Mouse (Mus musculus) left cerebral cortex, postnatal 25 days (tissue): ENCODE measurements at regions not wholly inside any gene's neighbourhood (a gene's known extent, or its start where the extent isn't known, plus 50 kb on each side); places are given as distances from the start of the nearest gene placed in this dataset.

Experiments
- DNase-seq, 2 experiments: peaks; one replicate each; pipeline ENCODE4 v3.0.0; 2022; ENCODE audit warnings: low spot score in 2 of 2, mixed read lengths in 1 of 2
- intact Hi-C: fragments of 180-260 bp; cut with DNase I; formaldehyde crosslinking; loops from one replicate; pipeline ENCODE4 v1.15.1; 2025

GRCm38 (mm10) chr8:77842392-77843139 is 118.3 kb upstream of the Ednra start:
- intact Hi-C loops = no loop called here
- no peak for DNase-seq

- DNase-seq = no peak
- intact Hi-C loops = no loop called here
These were observed 119.0 kb upstream of the Ednra start for GRCm38 (mm10) chr8:77843229-77843628.

GRCm38 (mm10) chr8:77850523-77850922 is 126.3 kb upstream of the Ednra start:
- no peak for DNase-seq
- intact Hi-C loops = no loop called here

- DNase-seq = no peak
- intact Hi-C loops = no loop called here
These were observed 146.0 kb upstream of the Ednra start for GRCm38 (mm10) chr8:77870264-77870663.

- no peak for DNase-seq
- intact Hi-C loops = no loop called here
These were observed 148.5 kb upstream of the Ednra start for GRCm38 (mm10) chr8:77872771-77873170.

- intact Hi-C loops = no loop called here
These were observed 195.5 kb upstream of the Ednra start for GRCm38 (mm10) chr8:77919776-77920175.

GRCm38 (mm10) chr8:77921868-77922267 is 197.6 kb upstream of the Ednra start:
- DNase-seq = no peak
- intact Hi-C loops = no loop called here

More at GRCm38 (mm10) chr8:77919776-77920175, 195.5 kb upstream of the Ednra start:
- DNase-seq = no peak

- DNase-seq = no peak
- intact Hi-C loops = no loop called here
These were observed 223.4 kb upstream of the Ednra start for GRCm38 (mm10) chr8:77947702-77948101.

GRCm38 (mm10) chr8:77949640-77950039 is 225.4 kb upstream of the Ednra start:
- no peak for DNase-seq
- intact Hi-C loops = no loop called here

- DNase-seq = no peak
- intact Hi-C loops = no loop called here
These were observed 234.6 kb upstream of the Ednra start for GRCm38 (mm10) chr8:77958814-77959372.

- intact Hi-C loops = no loop called here
- DNase-seq = no peak
These were observed 238.9 kb upstream of the Ednra start for GRCm38 (mm10) chr8:77963102-77963698.

GRCm38 (mm10) chr8:77970378-77970777 is 242.7 kb upstream of the Ttc29 start:
- DNase-seq = no peak
- intact Hi-C loops = no loop called here

- DNase-seq = no peak
- intact Hi-C loops = no loop called here
These were observed 239.4 kb upstream of the Ttc29 start for GRCm38 (mm10) chr8:77973714-77974113.

GRCm38 (mm10) chr8:77979106-77979505 is 234.0 kb upstream of the Ttc29 start:
- intact Hi-C loops = no loop called here
- DNase-seq = no peak

GRCm38 (mm10) chr8:77980701-77981100 is 232.4 kb upstream of the Ttc29 start:
- intact Hi-C loops = no loop called here
- DNase-seq = no peak

- DNase-seq = no peak
- intact Hi-C loops = no loop called here
These were observed 231.1 kb upstream of the Ttc29 start for GRCm38 (mm10) chr8:77982031-77982430.

- intact Hi-C loops = no loop called here
- no peak for DNase-seq
These were observed 229.6 kb upstream of the Ttc29 start for GRCm38 (mm10) chr8:77983476-77983875.

- intact Hi-C loops = no loop called here
- DNase-seq = no peak
These were observed 225.9 kb upstream of the Ttc29 start for GRCm38 (mm10) chr8:77987237-77987636.

GRCm38 (mm10) chr8:77988291-77989056 is 224.6 kb upstream of the Ttc29 start:
- intact Hi-C loops = no loop called here
- DNase-seq = no peak

- DNase-seq = no peak
- intact Hi-C loops = no loop called here
These were observed 222.0 kb upstream of the Ttc29 start for GRCm38 (mm10) chr8:77991050-77991449.
